ENCODE assay signal across 9 mouse cellular contexts in the genomic region with DNA sequence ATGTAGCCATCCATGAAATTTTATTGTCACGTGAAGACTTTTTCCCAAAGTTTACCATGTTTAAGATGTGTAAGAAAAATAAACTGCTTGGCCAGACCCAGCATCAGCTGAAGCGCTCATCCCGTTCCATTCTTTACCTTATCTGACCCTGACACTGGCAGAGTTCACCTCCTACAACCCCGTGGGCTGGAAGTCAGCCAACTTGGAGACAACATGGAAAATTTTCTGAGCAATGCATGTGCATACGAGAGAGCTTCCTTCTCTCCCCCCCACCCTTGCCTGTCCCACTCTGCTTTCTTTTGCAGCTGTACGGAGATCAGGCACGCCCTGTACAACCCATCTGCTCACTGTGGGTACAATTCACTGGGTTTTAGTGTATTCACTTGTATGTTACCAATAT. TPM values are rescaled to one million over a fixed set of nuclear protein-coding genes. Genes with fewer than 3 reads are reported as not detected.
DNase-seq lines count a peak whose midpoint lies in the region; ATAC-seq and TF ChIP-seq lines count a peak whose summit lies in the region.
"Had no signal": no experiment of that assay in that cellular context is flagged by ENCODE, and none has a peak within 500 bp of the region (broad histone marks: within the 10 kb centered on the region; RNA-seq: fewer than 3 reads in every experiment).

No protein-coding gene starts in this region.

- H3K4me3 ChIP-seq in gastrocnemius, adult 2 months: no peak overlapping the region
- H3K4me3 ChIP-seq: hindbrain, embryonic 13.5 days had no signal

- H3K27ac ChIP-seq in gastrocnemius, adult 2 months: peak overlapping the region; percentile 77

- intact Hi-C loops in gastrocnemius, adult 2 months (cut with DNase I): no loop called here
- intact Hi-C loops in heart, postnatal 10 days (cut with DNase I): loop anchor here (10.0 kb wide), 1 partner anchor 227 kb away; no protein-coding TSS in a partner anchor

- DNase-seq in gastrocnemius, adult 2 months: no peak
- no peak for DNase-seq in gastrocnemius, adult 8-10 months (ENCODE audit: low spot score in 2 of 2)
- peak; percentile 13 for DNase-seq in R1 (ENCODE audit: low read depth, low spot score)
- DNase-seq in heart, postnatal 10 days: peak; percentile 74 to 85
- DNase-seq in lung, postnatal 36 days: peak; percentile 65
- no peak for DNase-seq in frontal cortex, postnatal 10 days (ENCODE audit: low spot score in 2 of 2)
- no peak for DNase-seq in layer of hippocampus, adult 11-12 months (ENCODE audit: low spot score)

- TF ChIP-seq CTCF in gastrocnemius, adult 2 months (IDR thresholded peaks at IDR 0.05): no peak

- no peak for ATAC-seq in megakaryocyte, adult 5-6 weeks (ENCODE audit: poor library complexity, severe bottlenecking)

RNA-seq across cellular contexts. Expression of gene Ampd3, which starts 14.1 kb away (rescaled TPM):
- 10 to 100 TPM in 1 of 2 experiments, 1 to 10 TPM in 1; 7.6 to 16.6 TPM for total RNA-seq in gastrocnemius, adult 2 months (2021)
- 10 to 100 TPM in 2 of 4 experiments, 1 to 10 TPM in 2; 7.4 to 11.7 (median 9.5) TPM for total RNA-seq in gastrocnemius, adult 8-10 months (2022)
- 10 to 100 TPM; 37.7 to 39.2 TPM for total RNA-seq in heart, postnatal 10 days (2021)
- total RNA-seq in megakaryocyte, adult 5-6 weeks (2015): 68.0 and 76.8 TPM in 2 replicates
- 32.6 and 46.5 TPM in 2 replicates for total RNA-seq in megakaryocyte, adult 5-6 weeks (2017)

Comparison
In these comparisons a context has a peak if more than half of its experiments do, and no peak if none do; other contexts are left out.
1. DNase-seq: peak in R1 (single experiment), heart, postnatal 10 days (2 of 2) and lung, postnatal 36 days (single experiment); none in gastrocnemius, adult 2 months (single experiment), gastrocnemius, adult 8-10 months (0 of 2), frontal cortex, postnatal 10 days (0 of 2) and layer of hippocampus, adult 11-12 months (single experiment).